Mouse (Mus musculus) cerebellum, adult 11 months (tissue): ENCODE data around the gene Slc6a15.
A peak's percentile ranks its signal among the peaks of the same experiment; 100 is the strongest.

ENCODE experiments used
- DNase-seq: peaks from one replicate; pipeline ENCODE4 v3.0.0; 2022

Slc6a15 gene

DNA sequence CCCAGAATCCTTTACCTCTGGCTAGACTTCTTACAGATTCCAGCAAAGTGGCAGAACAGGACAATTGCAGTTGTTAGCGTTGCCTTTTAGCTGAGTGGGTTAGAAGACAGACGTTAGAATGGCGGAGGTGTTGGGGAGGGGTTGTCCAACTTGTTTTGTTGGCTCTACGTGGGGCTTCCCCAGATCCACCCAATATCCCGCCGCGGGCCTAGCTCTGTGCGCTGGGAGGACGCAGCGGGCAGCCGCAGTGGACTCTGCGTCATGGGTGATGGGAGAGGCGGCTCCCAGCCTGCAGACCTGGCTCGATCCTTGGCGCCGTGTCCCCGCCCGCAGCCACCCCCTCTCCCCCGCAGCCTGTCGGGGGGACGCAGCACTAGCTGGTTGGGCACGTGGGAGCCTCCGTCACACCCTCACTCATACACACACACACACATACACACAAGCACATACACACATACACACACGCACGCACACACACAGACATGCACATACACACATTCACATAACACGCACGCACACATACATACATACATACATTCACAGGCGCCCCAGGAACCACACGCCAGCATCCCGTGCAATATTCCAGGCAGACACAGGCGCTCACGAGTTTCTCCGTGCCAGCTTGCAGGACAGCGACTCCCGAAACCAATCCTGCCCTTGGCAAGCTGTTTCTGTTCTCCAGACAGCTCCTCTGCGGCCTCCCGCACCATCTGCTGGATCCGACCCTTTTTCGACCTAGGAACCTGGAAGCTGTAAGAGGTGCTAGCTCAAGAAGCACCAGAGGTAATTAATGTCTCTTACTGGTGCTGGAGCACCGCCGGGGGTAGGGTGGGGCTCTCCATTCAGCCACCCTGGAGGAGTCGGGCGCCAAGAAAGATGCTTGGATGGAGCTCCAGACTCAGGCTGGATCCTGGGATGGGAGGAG is at the start of gene Slc6a15:
Gene Slc6a15, plus strand, starts transcription at position 413 of the 925 bp plus-strand sequence.
- DNase-seq, result peak; percentile 68

DNA sequence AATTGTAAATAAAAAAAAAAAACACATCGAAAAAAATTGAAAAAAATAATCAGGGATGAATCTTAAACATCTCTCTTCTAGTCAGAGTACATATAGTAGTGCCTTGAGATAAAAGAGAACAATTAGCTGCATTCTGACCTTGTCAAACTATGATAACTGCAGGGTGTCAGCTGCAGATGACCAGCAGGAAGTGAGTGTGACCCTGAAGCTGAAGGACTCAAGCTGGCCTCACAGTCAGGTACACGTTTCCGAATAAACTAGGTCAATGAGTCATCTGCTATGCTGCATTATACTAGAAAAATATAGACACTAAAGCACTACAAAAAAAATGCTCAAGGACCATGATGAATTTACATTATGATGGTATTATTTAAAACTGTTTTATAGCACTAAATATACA is 45.6 kb upstream of the Slc6a15 start:
- DNase-seq, result peak; percentile 2

DNA sequence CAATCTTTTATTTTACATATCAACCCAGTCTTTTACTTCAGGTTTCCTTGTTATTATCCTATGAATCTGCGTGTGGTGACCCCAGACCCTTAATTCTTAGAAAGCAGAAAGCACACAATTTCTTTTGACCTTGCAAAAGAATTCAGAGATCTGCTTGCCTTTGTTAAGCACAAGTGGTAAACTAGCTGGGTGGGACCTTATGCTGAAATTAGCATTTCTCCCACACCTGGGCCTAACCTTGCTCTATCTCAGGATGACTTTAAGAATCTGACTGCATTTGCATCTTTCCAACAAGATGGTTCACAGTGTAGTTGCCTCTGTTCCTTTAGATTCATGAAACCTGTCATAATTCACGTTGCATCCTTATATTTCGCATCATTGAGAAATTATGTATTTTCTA is 44.2 kb upstream of the Slc6a15 start:
- DNase-seq, result no peak

DNA sequence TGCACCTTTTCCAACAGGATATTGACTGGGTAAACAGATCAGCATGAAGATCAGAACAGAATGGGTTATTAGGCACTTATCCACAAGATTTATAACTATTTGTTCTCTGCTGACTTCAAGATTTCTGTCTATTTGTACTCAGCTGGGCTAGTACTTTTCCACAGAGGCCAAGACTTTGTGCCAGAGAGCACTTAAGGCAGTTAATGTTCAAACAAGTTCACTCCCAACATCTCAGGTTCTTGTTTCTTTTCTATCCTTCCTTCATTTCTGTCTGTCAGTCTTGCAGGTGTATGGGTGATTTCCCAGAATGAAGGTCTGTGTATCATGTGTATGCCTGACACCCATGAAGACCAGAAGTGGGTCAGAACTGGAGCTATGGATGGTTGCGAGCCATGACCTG is 33.3 kb upstream of the Slc6a15 start:
- DNase-seq, result no peak

DNA sequence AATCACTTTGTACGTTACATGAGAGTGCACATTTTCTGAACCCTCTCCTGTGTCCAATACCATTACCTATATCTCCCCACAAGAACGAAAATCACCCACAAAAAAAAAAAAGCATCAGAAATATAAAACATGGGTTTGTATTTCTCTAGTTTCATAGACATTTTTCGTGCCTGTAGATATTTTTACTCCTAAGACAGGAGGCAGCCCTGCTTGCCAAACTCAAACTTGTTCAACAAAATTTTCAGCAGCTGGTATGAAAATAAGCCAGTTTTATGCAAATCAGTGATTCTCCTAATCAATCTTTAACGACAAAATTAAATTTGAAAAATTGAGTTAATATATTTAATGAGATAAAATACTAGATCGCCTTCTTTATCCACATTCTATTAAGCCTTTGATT is 27.7 kb upstream of the Slc6a15 start:
- DNase-seq, result no peak

DNA sequence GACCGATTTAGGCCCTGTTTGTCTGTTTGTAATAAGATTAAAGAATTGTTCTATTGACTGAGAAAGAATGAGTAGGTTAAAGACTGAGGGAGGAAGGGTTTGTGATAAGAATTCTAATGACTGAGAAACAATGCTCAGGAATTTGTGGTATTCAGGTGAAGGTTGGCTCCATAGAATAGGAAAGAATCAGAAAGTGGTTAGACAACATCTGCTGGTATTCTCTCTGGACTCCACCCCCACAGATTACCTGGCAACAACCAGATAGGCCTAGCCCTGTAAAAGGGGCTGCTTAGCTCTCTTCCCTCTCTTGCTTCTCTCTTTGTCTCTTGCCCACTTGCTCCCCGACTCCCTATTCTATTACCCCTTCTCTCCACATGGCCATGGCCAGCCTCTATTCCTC is 20.8 kb upstream of the Slc6a15 start:
- no peak for DNase-seq

DNA sequence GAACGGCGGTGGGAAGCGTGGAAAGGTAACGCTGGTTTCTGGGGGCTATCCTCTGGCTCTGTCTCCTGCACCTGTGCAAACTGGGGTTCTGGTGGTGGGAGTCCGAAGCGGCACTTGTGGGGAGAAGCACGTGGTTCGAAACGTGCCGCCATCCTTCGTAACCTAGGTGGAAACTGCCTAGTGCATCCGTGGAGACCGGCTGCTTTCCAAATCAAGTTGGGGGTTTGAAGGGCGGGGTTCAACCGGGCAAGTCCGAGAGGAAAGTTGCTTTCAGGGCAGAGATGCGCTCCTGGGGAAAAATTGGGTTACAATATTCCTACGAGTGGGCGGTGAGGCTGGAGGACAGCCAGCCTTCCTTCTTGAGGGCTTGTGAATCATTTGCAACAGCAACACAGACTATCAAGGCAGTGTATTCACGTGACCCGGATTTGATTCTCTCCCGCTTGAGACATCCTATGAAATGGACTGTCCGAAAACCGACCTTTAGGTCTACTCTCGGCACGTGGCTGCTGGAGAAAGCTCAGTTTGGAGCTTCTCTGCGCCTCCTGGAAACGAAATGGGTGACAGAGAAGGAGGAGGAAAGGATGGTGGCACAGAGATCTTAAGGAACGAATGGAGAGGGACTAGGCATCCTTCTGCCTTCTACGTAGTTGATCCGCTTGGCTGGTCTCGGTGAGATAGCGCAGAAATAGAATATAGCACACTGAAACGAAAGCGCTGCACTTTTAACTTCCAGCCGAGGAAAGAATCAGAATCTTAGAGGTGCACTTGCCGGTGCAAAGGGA is 905 bp downstream of the Slc6a15 start:
- DNase-seq, result peak; percentile 59

DNA sequence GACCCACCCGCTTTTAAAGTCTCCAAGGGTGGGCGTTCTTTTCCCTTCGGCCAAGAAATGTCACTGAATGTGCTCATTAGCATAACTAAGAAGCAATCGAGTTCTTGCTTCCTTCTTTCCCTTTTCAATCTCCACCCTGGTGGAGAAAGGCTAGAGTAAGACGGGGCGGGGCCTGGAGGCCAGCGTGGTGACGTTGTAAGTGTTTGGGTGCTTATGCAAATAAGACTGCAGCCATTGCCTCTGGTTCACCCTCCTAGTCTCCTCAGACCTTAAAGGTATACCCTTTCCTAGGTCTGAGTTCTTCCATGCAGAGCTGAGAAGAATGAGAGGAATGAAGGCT is 1.5 kb downstream of the Slc6a15 start:
- DNase-seq, result peak; percentile 66

DNA sequence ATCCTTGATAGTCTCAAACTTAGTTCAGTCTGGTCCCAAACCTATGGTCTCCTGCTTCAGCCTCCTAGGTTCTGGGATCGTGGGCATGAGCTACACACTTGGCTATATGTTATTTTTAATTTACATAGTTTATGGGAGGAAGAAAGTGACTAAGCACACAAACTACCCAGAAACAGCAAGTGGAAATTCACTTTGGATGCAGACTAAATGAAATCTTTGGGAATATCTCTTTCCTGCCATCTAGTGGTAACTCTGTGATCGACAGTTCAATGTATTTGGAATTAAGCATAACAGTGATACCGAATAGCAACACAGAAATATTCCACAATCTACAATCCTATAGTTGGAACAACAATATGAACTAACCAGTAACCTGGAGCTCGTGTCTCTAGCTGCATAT is 34.6 kb downstream of the Slc6a15 start:
- no peak for DNase-seq

DNA sequence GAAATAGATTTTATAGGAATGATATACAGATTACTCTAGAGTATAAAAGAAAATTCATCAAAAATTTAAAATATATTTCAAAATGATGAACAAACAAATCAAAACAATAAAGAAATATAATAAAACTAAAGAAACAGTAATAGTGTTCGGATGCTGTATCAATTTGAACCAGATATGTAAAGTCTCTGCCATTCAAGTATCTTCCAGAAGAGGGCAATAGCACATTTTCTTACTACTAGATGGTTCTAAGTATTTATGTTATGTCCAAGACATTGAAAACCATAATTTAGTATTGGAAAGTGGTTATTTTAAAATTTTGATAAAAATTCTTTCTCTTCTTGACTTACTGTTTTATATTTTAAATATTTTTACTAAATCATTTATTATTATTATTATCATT is 60.1 kb downstream of the Slc6a15 start:
- no peak for DNase-seq

DNA sequence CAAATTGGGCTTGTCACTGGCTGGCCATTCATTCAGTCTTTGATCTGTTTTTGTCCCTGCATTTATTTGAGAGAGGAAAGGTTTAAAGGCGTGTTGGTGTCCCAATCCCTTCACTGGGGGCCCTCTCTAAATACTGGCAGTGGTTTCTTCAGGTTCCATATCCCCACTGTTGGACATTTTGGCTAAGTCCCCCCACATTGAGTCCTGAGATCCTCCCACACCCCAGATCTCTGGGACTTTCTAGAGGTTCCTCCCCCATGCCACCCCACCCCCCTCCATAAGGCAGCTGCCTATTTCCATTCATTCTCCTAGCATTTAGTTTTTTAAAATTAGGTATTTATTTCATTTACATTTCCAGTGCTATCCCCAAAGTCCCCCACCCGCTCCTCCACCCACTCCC is 75.0 kb downstream of the Slc6a15 start:
- DNase-seq, result no peak

DNA sequence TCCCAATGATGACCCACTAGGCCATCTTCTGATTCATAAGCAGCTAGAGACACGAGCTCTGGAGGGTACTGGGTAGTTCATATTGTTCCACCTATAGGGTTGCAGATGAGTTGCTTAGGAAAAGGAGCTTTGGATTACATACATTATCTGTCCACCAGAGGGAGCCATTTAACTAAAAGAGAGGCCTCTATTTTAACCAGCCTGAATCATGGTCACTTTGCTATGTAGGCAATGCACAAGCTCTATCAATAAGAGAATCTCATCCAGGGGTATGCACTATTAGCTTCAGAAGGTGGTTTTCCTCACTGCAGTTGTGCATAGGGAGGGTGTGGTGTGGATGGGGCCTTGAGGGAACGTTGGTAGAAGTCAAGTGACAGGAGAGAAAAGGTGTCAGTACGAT is 75.5 kb downstream of the Slc6a15 start:
- DNase-seq, result no peak

DNA sequence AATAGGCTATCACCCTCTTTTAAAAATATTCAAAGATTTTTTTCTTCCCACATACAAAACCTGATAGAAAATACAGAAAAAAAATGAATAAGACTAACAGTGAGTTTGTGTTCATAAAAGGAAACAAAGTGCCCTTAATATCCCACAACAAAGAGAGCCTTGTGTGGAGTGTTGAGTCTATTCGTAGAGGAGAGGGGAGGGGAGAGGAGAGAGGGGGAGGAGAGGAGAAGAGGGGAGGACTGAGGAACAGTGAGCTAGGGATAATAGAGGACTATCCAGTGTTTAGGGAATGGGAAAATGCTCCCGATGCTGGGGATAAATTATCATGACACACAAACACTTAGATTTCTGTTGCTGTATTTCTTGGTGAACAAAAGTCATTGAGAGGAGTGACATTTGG is 80.8 kb downstream of the Slc6a15 start:
- DNase-seq, result no peak

DNA sequence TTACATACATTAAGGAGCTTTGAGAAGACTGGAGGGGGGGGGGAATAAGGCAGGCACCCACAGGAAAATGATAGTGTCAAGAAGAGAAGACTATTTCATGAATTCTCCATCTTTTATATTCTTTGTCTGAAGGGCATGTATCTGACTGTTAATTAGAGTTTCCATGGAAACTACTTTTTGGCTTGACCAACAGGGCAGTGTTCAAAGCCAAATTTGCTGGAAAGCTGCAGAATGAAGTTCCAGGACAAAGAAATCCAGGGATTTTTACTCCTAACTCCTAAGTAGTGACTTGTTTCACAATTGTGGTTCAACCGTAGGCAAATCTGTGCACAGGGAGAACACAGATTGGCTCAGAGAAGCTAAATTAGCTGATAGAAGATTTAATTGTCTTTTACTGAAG is 90.3 kb downstream of the Slc6a15 start:
- DNase-seq, result no peak
